In the genomic region with DNA sequence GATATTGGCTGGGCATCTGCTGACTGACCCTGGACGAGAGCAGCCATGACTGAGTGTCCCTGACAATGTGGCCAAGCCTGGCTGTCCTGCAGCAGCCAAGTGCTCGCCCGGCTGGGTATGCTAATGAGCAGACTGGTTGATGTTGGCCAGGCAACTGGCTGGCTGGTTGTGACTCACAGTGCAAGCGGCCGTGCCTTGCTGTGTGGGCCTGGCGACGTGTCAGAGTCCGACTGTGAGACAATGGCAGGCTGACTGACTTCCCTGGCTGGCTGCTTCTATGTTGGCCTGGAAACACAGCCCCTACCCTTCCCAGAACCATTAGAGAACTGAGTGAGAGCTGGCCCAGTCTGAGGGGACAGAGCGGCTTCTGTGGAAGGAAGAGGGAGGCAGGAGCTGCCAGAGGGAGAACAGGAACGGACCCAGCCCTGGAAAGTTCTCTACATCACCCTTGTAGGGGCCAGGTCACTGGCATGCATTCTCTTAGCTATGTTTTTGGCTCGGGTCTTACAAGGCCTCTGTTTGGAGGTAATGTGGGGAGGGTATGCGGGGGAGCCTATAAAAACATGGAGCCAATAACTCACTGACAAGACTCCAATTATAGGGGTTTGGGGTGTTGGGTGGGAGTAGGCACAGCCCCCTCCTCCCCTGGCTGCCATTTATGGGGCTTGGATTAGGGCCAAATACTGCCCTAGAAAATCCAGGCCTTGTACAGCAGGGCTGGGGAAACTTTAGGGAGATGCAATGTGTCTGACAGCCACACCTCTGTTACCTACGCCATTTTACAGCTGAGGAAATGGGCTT, we compare ENCODE assay signal across 8 mouse cellular contexts.
A peak's percentile ranks its signal among the peaks of the same experiment; 100 is the strongest.
DNase-seq lines count a peak whose midpoint lies in the region; ATAC-seq lines count a peak whose summit lies in the region.

No protein-coding gene starts in this region.

- no peak overlapping the region for H3K4me3 ChIP-seq in hindbrain, embryonic 11.5 days (ENCODE audit: low read depth, low read length)

- no peak overlapping the region for H3K9ac ChIP-seq in hindbrain, embryonic 11.5 days (ENCODE audit: low read depth, low read length)

- H3K27me3 ChIP-seq in hindbrain, embryonic 11.5 days (ENCODE audit: control insufficient read depth, insufficient read depth, low read length), result peaks cover 4% of the 10 kb centered on the region

- H3K27ac ChIP-seq in hindbrain, embryonic 11.5 days (ENCODE audit: low read depth, low read length), result peak overlapping the region; percentile 27; the same call in 1 of the 2 replicates

- H3K4me1 ChIP-seq in hindbrain, embryonic 11.5 days (replicated peaks; ENCODE audit: control insufficient read depth, insufficient read depth, low read length), result peaks cover 4% of the 10 kb centered on the region; the same call in 1 of the 2 replicates

- 37% methylated on average over 13 of the region's 13 CpGs for WGBS in hindbrain, embryonic 11.5 days

- H3K9me3 ChIP-seq in hindbrain, embryonic 11.5 days (ENCODE audit: control insufficient read depth, low read length), result no peaks in the 10 kb centered on the region

- H3K4me2 ChIP-seq in hindbrain, embryonic 11.5 days (replicated peaks; ENCODE audit: low read depth, low read length), result no peak overlapping the region

- H3K36me3 ChIP-seq in hindbrain, embryonic 11.5 days (ENCODE audit: control insufficient read depth, insufficient read depth, low read length), result no peaks in the 10 kb centered on the region

- ATAC-seq in hindbrain, embryonic 11.5 days (ENCODE audit: low FRiP score), result peak; percentile 88
- no peak for ATAC-seq in activated CD4-positive, CD25-positive, alpha-beta regulatory T cell, adult 4 months

- peak; percentile 96 for DNase-seq in Muller cell, postnatal 12 days (ENCODE audit: inconsistent ontology term)
- peak; percentile 98 to 99 for DNase-seq in cerebellum, postnatal 10 days
- peak; percentile 60 to 79 for DNase-seq in frontal cortex, postnatal 14 days (ENCODE audit: low spot score in 2 of 2)
- peak; percentile 77 for DNase-seq in hindbrain, embryonic 11.5 days (ENCODE audit: low spot score)
- peak; percentile 50 for DNase-seq in layer of hippocampus, adult 9-10 months (ENCODE audit: low spot score)
- DNase-seq in lung, postnatal 36 days, result peak; percentile 62
- DNase-seq in right cerebral cortex, postnatal 36 days (ENCODE audit: low spot score in 2 of 2), result peak; percentile 75 to 79
